Mouse (Mus musculus) neural tube, embryonic 14.5 days (tissue): Measurements from ENCODE around the gene Slc26a6. TPM values are rescaled to one million over a fixed set of nuclear protein-coding genes. Genes with fewer than 3 reads are reported as not detected.

Experiments used
- ATAC-seq: fragments of 200-750 bp; cut with Nextera tagmentation; 2 replicates; pipeline ENCODE4 v1.8.0; 2017; ENCODE audit warnings: low read depth, mild to moderate bottlenecking, moderate TSS enrichment, moderate library complexity
- H3K27ac ChIP-seq: fragments of 300-500 bp; sonication (generic); 2 replicates; pipeline ENCODE4 v1.5.1; 2014; ENCODE audit warnings: low read depth, mild to moderate bottlenecking, control low read depth, low read length, moderate library complexity, mixed read lengths
- H3K27me3 ChIP-seq: fragments of 300-500 bp; sonication (generic); 2 replicates; pipeline ENCODE4 v1.6.1; 2014; ENCODE audit warnings: low read length; ENCODE audit not compliant: control insufficient read depth, insufficient read depth
- H3K36me3 ChIP-seq: fragments of 300-500 bp; sonication (generic); 2 replicates; pipeline ENCODE4 v1.6.1; 2014; ENCODE audit warnings: low read length, mixed read lengths; ENCODE audit not compliant: control insufficient read depth, insufficient read depth
- H3K4me1 ChIP-seq: fragments of 300-500 bp; sonication (generic); 2 replicates; pipeline ENCODE4 v1.6.1; 2014; ENCODE audit warnings: low read length; ENCODE audit not compliant: control insufficient read depth, insufficient read depth
- H3K4me2 ChIP-seq: fragments of 300-500 bp; sonication (generic); 2 replicates; pipeline ENCODE4 v1.6.1; 2014; ENCODE audit warnings: mild to moderate bottlenecking, low read depth, low read length, control low read depth
- H3K4me3 ChIP-seq: fragments of 300-500 bp; sonication (generic); 2 replicates; pipeline ENCODE4 v1.5.1; 2014; ENCODE audit warnings: low read depth, low read length, control low read depth, mixed read lengths
- H3K9ac ChIP-seq: fragments of 300-500 bp; sonication (generic); replicated peaks from 2 replicates; pipeline ENCODE4 v1.6.1; 2014; ENCODE audit warnings: low read depth, mild to moderate bottlenecking, control low read depth, low read length, mixed read lengths
- H3K9me3 ChIP-seq: fragments of 300-500 bp; sonication (generic); 2 replicates; pipeline ENCODE4 v1.6.1; 2016; ENCODE audit warnings: low read length; ENCODE audit not compliant: control insufficient read depth
- WGBS: fragments of 180-500 bp; shearing (Covaris S2); extraction: QIAGEN DNeasy Blood & Tissue Kit; methylation state at CpG from one replicate; pipeline ENCODE4 v1.1.7; 2014; 5-methylcytosine and 5-hydroxymethylcytosine counted together
- polyA plus RNA-seq: library from polyadenylated mRNA; unstranded; fragments of >200 nt; fragmentation: Nextera tagmentation; extraction: Ambion mirVana; gene quantifications from 2 replicates; pipeline ENCODE4 v1.2.1, GENCODE M21; 2014

The Slc26a6 gene
- polyA plus RNA-seq, 1 experiment from 2014 or later: 22.2 TPM

- 94% methylated on average over 7 of the region's 7 CpGs for WGBS
- H3K4me1 ChIP-seq: no peaks in the 10 kb centered on the region
- no peak overlapping the region for H3K27ac ChIP-seq
- H3K9ac ChIP-seq: no peak overlapping the region
- H3K9me3 ChIP-seq: no peaks in the 10 kb centered on the region
- H3K36me3 ChIP-seq: peaks cover 53% of the 10 kb centered on the region
- H3K4me3 ChIP-seq: no peak overlapping the region
- H3K4me2 ChIP-seq: no peak overlapping the region
- no peak for ATAC-seq
- no peaks in the 10 kb centered on the region for H3K27me3 ChIP-seq
Measured at GRCm38 (mm10) chr9:108815557-108815956, 37.5 kb upstream of the Slc26a6 start.

- ATAC-seq: no peak
- Histone ChIP-seq H3K27me3 (no peaks in the 10 kb centered on the region), H3K36me3 (peaks cover 29% of the 10 kb centered on the region), H3K9ac (no peak overlapping the region), H3K4me1 (no peaks in the 10 kb centered on the region), H3K4me3 (no peak overlapping the region), H3K9me3 (no peaks in the 10 kb centered on the region), H3K27ac (no peak overlapping the region), H3K4me2 (no peak overlapping the region)
- 66% methylated on average over 3 of the region's 3 CpGs for WGBS
Measured at GRCm38 (mm10) chr9:108819495-108819894, 33.6 kb upstream of the Slc26a6 start.

- no peak overlapping the region for H3K4me3 ChIP-seq
- no peak overlapping the region for H3K27ac ChIP-seq
- no peaks in the 10 kb centered on the region for H3K9me3 ChIP-seq
- H3K9ac ChIP-seq: no peak overlapping the region
- H3K36me3 ChIP-seq: peaks cover 23% of the 10 kb centered on the region
- no peaks in the 10 kb centered on the region for H3K4me1 ChIP-seq
- WGBS: 77% methylated on average over 5 of the region's 5 CpGs
- H3K4me2 ChIP-seq: no peak overlapping the region
- no peak for ATAC-seq
- H3K27me3 ChIP-seq: no peaks in the 10 kb centered on the region
Measured at GRCm38 (mm10) chr9:108820077-108820476, 33.0 kb upstream of the Slc26a6 start.

GRCm38 (mm10) chr9:108824144-108824685 is 28.9 kb upstream of the Slc26a6 start:
- H3K9me3 ChIP-seq: no peaks in the 10 kb centered on the region
- H3K27me3 ChIP-seq: peaks cover 4% of the 10 kb centered on the region; the same call in 1 of the 2 replicates
- peak overlapping the region; percentile 82; the same call in 1 of the 2 replicates for H3K27ac ChIP-seq
- H3K4me1 ChIP-seq: peaks cover 13% of the 10 kb centered on the region
- peak overlapping the region; percentile 53 for H3K9ac ChIP-seq
- ATAC-seq: peak; percentile 0; the same call in 1 of the 2 replicates
- H3K36me3 ChIP-seq: peaks cover 15% of the 10 kb centered on the region; the same call in 1 of the 2 replicates
- H3K4me3 ChIP-seq: peak overlapping the region; percentile 75
- WGBS: 2% methylated on average over 25 of the region's 25 CpGs
- peak overlapping the region; percentile 86 for H3K4me2 ChIP-seq

GRCm38 (mm10) chr9:108824755-108825413 is 28.2 kb upstream of the Slc26a6 start:
- H3K9me3 ChIP-seq: no peaks in the 10 kb centered on the region
- H3K36me3 ChIP-seq: peaks cover 19% of the 10 kb centered on the region; the same call in 1 of the 2 replicates
- H3K27me3 ChIP-seq: peaks cover 4% of the 10 kb centered on the region; the same call in 1 of the 2 replicates
- H3K4me2 ChIP-seq: peak overlapping the region; percentile 86
- H3K9ac ChIP-seq: peak overlapping the region; percentile 84
- H3K27ac ChIP-seq: peak overlapping the region; percentile 82
- peak; percentile 90 for ATAC-seq
- WGBS: under 1% methylated on average over 31 of the region's 31 CpGs
- peak overlapping the region; percentile 75 for H3K4me3 ChIP-seq
- peaks cover 15% of the 10 kb centered on the region for H3K4me1 ChIP-seq

GRCm38 (mm10) chr9:108825820-108826699 is 27.0 kb upstream of the Slc26a6 start, which contains the start of gene Celsr3:
Celsr3 (plus strand) TSS chr9:108826320.
- Histone ChIP-seq H3K27me3 (peaks cover 4% of the 10 kb centered on the region), H3K4me1 (peaks cover 26% of the 10 kb centered on the region), H3K27ac (peak within 1 kb of the TSS; percentile 82), H3K4me3 (peak within 1 kb of the TSS; percentile 75), H3K4me2 (peak within 1 kb of the TSS; percentile 86), H3K9ac (peak within 1 kb of the TSS; percentile 84), H3K36me3 (peaks cover 19% of the 10 kb centered on the region; the same call in 1 of the 2 replicates), H3K9me3 (no peaks in the 10 kb centered on the region)
- peak; percentile 69 for ATAC-seq
- 2% methylated on average over 57 of the region's 70 CpGs for WGBS

- WGBS: 2% methylated on average over 39 of the region's 39 CpGs
- peaks cover 4% of the 10 kb centered on the region for H3K27me3 ChIP-seq
Measured at GRCm38 (mm10) chr9:108826700-108827340, 26.3 kb upstream of the Slc26a6 start.

GRCm38 (mm10) chr9:108827454-108827853 is 25.6 kb upstream of the Slc26a6 start:
- ATAC-seq: no peak
- peaks cover 19% of the 10 kb centered on the region; the same call in 1 of the 2 replicates for H3K36me3 ChIP-seq
- no peaks in the 10 kb centered on the region for H3K9me3 ChIP-seq
- 14% methylated on average over 34 of the region's 34 CpGs for WGBS
- H3K27me3 ChIP-seq: peaks cover 4% of the 10 kb centered on the region
- no peak overlapping the region for H3K27ac ChIP-seq
- H3K9ac ChIP-seq: peak overlapping the region; percentile 84; the same call in 1 of the 2 replicates
- peaks cover 40% of the 10 kb centered on the region for H3K4me1 ChIP-seq
- peak overlapping the region; percentile 86 for H3K4me2 ChIP-seq
- H3K4me3 ChIP-seq: peak overlapping the region; percentile 75

More at GRCm38 (mm10) chr9:108826700-108827340, 26.3 kb upstream of the Slc26a6 start:
- ATAC-seq: no peak
- Histone ChIP-seq H3K9me3 (no peaks in the 10 kb centered on the region), H3K36me3 (peaks cover 19% of the 10 kb centered on the region; the same call in 1 of the 2 replicates), H3K4me3 (peak overlapping the region; percentile 75), H3K4me2 (peak overlapping the region; percentile 86), H3K27ac (peak overlapping the region; percentile 82), H3K4me1 (peaks cover 34% of the 10 kb centered on the region), H3K9ac (peak overlapping the region; percentile 84)
